Comparison of ENCODE assay signal across 21 mouse cellular contexts in genomic region chr5:118987376-118988000, GRCm38 (mm10).
"Had no signal": no experiment of that assay in that cellular context is flagged by ENCODE, and none has a peak within 500 bp of the region (broad histone marks: within the 10 kb centered on the region; RNA-seq: fewer than 3 reads in every experiment).

No protein-coding gene starts in this region.

- H3K4me1 ChIP-seq: limb, embryonic 12.5 days; midbrain, embryonic 15.5 days had no signal

- H3K27me3 ChIP-seq: midbrain, embryonic 15.5 days; neural tube, embryonic 13.5 days had no signal

- H3K4me2 ChIP-seq: limb, embryonic 12.5 days; limb, embryonic 15.5 days; liver, embryonic 11.5 days; lung, embryonic 14.5 days; midbrain, embryonic 15.5 days; neural tube, embryonic 13.5 days had no signal

- DNase-seq: kidney, adult 8-10 months; kidney, postnatal 4 days; left cerebral cortex, postnatal 4 days; liver, postnatal 0 days; lung, embryonic 14.5 days; right cerebral cortex, adult 18-20 months; right cerebral cortex, postnatal 14 days; right cerebral cortex, postnatal 4 days; thymus, adult 2 months; thymus, postnatal 14 days; thymus, postnatal 4 days had no signal

- H3K27ac ChIP-seq: limb, embryonic 12.5 days; limb, embryonic 15.5 days; liver, embryonic 14.5 days; macrophage; midbrain, embryonic 15.5 days; neural tube, embryonic 13.5 days; stomach, postnatal 0 days had no signal

- H3K9me3 ChIP-seq: limb, embryonic 12.5 days; limb, embryonic 15.5 days; midbrain, embryonic 15.5 days; neural tube, embryonic 13.5 days had no signal

- H3K4me3 ChIP-seq: limb, embryonic 12.5 days; limb, embryonic 15.5 days; midbrain, embryonic 15.5 days; myocyte; neural tube, embryonic 13.5 days had no signal

- H3K9ac ChIP-seq: limb, embryonic 12.5 days; limb, embryonic 15.5 days; liver, embryonic 14.5 days; liver, postnatal 0 days; lung, embryonic 14.5 days; midbrain, embryonic 15.5 days; neural tube, embryonic 13.5 days had no signal

- H3K36me3 ChIP-seq: limb, embryonic 12.5 days; limb, embryonic 15.5 days; midbrain, embryonic 15.5 days; neural tube, embryonic 13.5 days had no signal

- ATAC-seq: liver, postnatal 0 days; lung, postnatal 0 days; midbrain, embryonic 15.5 days had no signal
